Mouse (Mus musculus) kidney, postnatal 14 days (tissue): ENCODE measurements around the gene Fbxl3.

Experiments
- DNase-seq: peaks from one replicate; pipeline ENCODE4 v3.0.0; 2022; ENCODE audit warnings: mixed read lengths

The Fbxl3 gene

GRCm38 (mm10) chr14:103099238-103099933, at the start of gene Fbxl3:
TSS of gene Fbxl3 (minus strand) at chr14:103099566.
- peak; percentile 97 for DNase-seq

- peak; percentile 41 for DNase-seq
These were observed 32.6 kb upstream of the Fbxl3 start for GRCm38 (mm10) chr14:103131991-103132390.

- DNase-seq: no peak
These were observed 26.4 kb upstream of the Fbxl3 start for GRCm38 (mm10) chr14:103125756-103126155.

GRCm38 (mm10) chr14:103114994-103115670, 15.8 kb upstream of the Fbxl3 start:
- no peak for DNase-seq

GRCm38 (mm10) chr14:103112606-103113363, 13.4 kb upstream of the Fbxl3 start:
- DNase-seq: peak; percentile 34

GRCm38 (mm10) chr14:103109971-103110370, 10.6 kb upstream of the Fbxl3 start:
- no peak for DNase-seq

GRCm38 (mm10) chr14:103106301-103106700, 6.9 kb upstream of the Fbxl3 start:
- no peak for DNase-seq

- peak; percentile 30 for DNase-seq
These were observed 3.5 kb upstream of the Fbxl3 start for GRCm38 (mm10) chr14:103102731-103103335.

- DNase-seq: peak; percentile 61
These were observed 2.9 kb upstream of the Fbxl3 start for GRCm38 (mm10) chr14:103102246-103102645.

GRCm38 (mm10) chr14:103101171-103101570, 1.8 kb upstream of the Fbxl3 start:
- DNase-seq: no peak

GRCm38 (mm10) chr14:103100296-103100695, 930 bp upstream of the Fbxl3 start:
- DNase-seq: no peak

GRCm38 (mm10) chr14:103098587-103099235, 655 bp downstream of the Fbxl3 start:
- DNase-seq: peak; percentile 93

GRCm38 (mm10) chr14:103098213-103098586, 1.2 kb downstream of the Fbxl3 start:
- DNase-seq: no peak

GRCm38 (mm10) chr14:103096621-103097020, 2.7 kb downstream of the Fbxl3 start:
- DNase-seq: peak; percentile 21

- no peak for DNase-seq
These were observed 3.5 kb downstream of the Fbxl3 start for GRCm38 (mm10) chr14:103095826-103096225.

- DNase-seq: no peak
These were observed 4.3 kb downstream of the Fbxl3 start for GRCm38 (mm10) chr14:103095036-103095435.

GRCm38 (mm10) chr14:103093670-103094069, 5.7 kb downstream of the Fbxl3 start:
- DNase-seq: no peak

- DNase-seq: no peak
These were observed 6.1 kb downstream of the Fbxl3 start for GRCm38 (mm10) chr14:103093236-103093635.

GRCm38 (mm10) chr14:103088624-103089023, 10.7 kb downstream of the Fbxl3 start:
- peak; percentile 67 for DNase-seq

- no peak for DNase-seq
These were observed 11.5 kb downstream of the Fbxl3 start for GRCm38 (mm10) chr14:103087846-103088245.

- DNase-seq: no peak
These were observed 12.6 kb downstream of the Fbxl3 start for GRCm38 (mm10) chr14:103086671-103087324.
